Mouse (Mus musculus) kidney, adult 8-10 months (tissue): Measurements from ENCODE around the gene Camk2g.

ENCODE experiments used
- DNase-seq, 2 experiments: peaks; one replicate each; pipeline ENCODE4 v3.0.0; 2022

Gene Camk2g

GRCm38 (mm10) chr14:20793758-20794531, at the start of gene Camk2g:
Gene Camk2g, minus strand, starts transcription at chr14:20794088.
- peak; percentile 75 to 78 for DNase-seq

DNA sequence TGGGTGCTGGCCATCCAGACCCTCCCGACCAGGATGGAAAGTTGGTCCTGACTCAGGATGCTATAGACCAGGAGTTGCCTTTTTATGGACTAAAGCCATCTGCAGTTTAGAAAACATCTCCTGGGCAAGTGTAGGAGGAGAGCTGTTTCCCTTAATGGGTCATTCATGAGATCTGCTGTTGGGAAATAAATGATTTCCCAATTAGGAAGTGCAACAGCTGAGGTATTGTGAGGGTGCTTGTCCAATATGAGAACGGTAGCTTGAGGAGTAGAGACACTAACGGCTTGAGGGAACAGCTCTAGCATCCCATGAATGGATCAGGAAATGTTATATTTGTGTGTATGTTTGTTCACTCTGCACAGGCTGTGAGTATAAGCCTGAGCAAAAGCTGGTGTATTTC, 48.7 kb upstream of the Camk2g start:
- no peak for DNase-seq

DNA sequence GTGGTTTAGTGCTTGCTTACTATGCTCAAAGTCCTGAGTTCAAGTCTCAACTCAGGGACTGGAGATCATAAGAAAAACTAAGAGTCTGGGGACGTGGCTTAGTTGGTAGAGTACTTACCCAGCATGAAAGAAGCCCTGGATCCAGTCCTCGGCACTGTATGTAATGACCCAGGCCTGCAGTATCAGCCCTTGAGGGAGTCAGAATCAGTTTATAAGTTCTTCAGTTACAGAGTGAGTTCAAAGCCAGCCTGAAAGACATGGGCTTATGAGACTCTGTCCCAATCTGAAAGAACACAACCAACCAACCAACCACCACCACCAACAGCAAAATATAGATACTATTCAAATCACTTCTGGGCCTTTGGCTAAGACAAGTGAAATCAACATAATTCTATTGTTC, 47.6 kb upstream of the Camk2g start:
- DNase-seq, result no peak

- no peak for DNase-seq
Measured at GRCm38 (mm10) chr14:20837681-20838080, 43.8 kb upstream of the Camk2g start.

- no peak for DNase-seq
Measured at GRCm38 (mm10) chr14:20836905-20837376, 43.1 kb upstream of the Camk2g start.

DNA sequence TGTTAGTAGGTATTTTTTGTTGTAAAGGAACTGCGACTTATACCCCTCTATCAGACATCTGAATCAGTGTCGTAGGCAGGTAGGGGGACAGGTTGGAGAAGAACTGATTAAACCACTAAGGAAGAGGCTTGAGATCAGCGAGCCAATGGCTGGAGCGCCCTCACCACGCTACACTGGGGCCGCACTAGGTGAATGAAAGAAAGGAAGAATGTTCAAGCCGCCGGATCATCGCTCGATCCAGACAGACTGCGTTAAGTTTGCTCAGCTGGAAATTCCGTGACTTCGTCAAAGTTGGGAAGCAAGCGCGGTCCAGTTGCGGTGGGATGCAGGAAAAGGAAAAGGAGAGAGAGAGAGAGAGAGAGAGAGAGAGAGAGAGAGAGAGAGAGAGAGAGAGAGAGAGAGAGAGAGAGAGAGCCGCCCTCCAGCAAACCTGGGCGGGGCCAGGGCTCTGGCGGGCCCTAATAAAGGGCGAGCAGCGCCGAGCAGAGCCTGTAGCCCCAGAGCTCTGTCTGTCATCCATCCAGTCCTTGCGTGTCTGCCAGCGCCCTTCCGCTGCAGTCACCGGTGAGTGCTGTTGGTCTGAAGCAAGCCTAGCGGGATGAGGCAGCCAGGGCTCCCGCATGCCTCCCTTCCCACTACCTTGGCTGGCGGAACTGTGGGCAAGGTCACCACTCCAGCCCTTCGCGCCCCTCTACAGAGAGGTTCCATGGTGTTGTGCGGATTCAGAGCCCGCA, 42.5 kb upstream of the Camk2g start, which contains the start of gene Plau:
TSS of gene Plau (plus strand) at position 490 of the 734 bp plus-strand sequence.
- DNase-seq, result peak; percentile 85 to 91

- DNase-seq, result no peak
Measured at GRCm38 (mm10) chr14:20834136-20834535, 40.2 kb upstream of the Camk2g start.

DNA sequence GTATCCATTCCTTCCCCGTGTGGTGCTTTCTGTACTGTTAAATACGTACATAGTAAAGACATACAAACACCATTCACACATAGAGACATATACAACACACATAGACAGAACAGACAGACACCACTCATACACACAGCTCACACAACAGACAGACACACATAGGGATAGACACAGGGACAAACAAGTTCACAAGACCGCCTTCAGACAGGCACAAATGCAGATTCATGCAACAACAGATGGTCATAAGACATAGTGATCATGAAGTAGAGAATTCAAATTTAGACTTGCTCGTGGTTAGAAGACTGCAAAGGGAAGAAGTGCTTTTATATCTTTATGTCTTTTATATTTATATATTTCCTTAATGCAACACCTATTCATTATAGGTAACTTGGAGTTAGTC, 39.6 kb upstream of the Camk2g start:
- no peak for DNase-seq

- no peak for DNase-seq
Measured at GRCm38 (mm10) chr14:20831915-20832314, 38.0 kb upstream of the Camk2g start.

- DNase-seq, result no peak
Measured at GRCm38 (mm10) chr14:20831141-20831910, 37.4 kb upstream of the Camk2g start.

- DNase-seq, result no peak
Measured at GRCm38 (mm10) chr14:20829523-20830366, 35.9 kb upstream of the Camk2g start.

GRCm38 (mm10) chr14:20828524-20828923, 34.6 kb upstream of the Camk2g start:
- DNase-seq, result no peak

DNA sequence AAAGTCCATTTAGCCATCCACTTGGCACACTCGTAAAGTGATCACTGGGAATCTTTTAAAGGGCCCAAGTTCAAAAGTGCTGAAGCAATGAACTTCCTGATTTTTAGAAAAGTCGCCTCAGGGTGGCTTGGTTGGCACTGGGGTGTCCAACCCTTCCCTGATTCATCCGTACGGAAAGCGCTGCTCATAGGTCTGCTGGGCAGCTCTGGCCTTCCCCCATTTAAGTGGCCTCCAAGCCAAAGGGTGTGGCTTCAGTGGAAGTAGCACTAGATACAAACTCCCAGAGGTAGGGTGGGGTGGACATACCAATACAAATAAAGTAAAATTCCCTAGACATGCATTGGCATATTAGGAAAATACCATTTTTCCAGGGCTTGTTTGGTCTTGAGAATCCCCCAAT, 33.6 kb upstream of the Camk2g start:
- no peak for DNase-seq

DNA sequence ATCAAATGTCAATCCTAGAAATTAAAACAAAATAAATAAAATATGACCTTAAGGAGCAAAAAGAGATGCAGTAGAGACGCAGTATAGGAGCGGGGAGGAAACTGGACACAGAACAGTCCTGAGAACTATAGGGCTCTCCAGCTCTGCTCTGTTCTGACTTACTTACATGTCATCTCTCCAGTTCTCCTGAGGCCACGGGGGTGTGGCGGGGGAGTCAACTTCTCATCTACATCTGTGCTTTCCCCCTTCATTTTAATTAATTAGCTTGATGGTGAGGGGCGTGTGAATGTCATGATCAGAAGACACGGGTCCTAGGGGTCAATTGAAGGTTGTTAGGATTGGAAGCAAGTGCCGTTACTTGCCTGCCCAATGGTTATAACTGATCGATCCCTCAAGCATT, 33.2 kb upstream of the Camk2g start:
- no peak for DNase-seq

DNA sequence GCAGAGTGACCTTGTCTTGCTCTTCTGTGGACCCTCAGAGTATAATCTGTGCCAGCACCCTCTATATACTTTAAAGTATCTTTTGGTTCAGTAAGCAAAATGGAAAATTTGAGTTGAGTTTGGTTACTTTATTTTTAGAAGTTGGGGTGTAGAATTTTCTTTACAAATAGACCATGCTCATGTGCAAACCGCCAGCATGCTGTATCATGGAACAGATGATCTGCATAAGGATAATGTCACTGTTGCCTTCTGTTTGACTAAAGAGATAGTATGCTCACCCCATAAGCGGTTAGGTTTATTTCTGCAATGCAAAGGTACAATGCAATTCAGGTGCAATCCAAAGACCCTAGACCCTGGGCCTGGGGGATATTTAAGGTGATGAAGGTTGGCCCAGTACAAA, 31.6 kb upstream of the Camk2g start:
- DNase-seq, result no peak

DNA sequence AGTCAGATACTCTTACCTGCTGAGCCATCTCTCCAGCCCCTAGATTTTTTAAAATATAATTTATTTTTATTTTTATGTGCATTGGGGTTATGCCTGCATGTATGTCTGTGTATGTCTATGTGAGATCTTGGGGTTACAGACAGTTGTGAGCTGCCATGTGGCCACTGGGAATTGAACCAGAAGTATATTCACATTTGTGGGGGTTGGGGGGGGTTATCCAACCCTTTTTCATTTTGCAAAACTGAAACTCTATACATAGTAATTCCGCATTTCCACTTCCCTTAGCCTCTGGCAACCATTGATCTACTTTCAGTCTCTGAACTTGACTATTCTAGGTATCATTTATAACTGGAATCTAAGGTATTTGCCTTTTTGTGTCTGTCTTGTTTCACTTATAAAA, 30.6 kb upstream of the Camk2g start:
- no peak for DNase-seq

DNA sequence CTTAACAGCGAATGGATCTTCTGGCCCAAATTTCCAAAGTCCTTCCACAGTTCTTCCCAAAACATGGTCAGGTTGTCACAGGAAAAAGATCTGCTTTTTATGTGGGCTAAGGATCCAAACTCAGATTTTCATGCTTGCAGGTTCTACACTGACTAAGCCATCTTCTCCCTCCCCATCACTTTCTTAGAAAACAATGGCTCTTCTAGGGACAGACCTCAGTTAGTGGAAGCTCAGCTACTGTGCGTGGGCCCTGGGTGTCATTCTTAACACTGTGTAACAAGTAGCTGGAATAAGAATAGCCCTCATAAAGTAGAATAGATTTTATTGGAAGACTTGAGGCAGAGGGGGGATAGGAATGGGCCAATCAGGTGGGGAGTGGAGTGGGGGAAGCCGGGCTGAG, 21.6 kb upstream of the Camk2g start:
- no peak for DNase-seq

DNA sequence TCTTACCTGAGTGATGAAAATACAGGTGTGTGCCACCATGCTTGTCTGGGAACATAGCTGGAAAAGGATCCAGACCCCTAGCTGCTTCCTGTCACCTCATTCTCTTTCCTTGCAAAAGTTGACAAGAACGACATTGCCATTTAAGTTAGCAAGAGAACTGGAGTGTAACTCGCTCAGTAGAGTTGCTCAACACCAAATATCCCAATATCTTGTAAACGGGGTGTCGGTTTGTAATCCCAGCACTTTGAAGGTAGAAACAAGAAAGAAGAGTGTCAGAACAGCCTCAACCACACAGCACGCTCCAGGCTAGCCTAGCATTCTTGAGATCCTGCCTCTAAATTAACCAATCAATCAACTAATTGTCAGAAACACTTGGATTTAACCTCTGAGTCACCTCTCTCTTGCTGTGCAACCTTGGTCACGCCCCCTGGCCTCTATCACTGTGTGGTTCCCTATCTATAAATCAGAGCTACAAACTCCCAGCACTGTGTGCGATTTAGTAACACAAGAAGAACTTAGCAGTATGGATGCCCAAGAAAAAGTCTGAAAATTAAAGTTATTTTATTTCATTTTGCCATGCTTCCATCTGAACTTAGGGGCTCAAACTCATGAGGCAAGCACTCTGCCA, 18.0 kb upstream of the Camk2g start:
- no peak for DNase-seq

DNA sequence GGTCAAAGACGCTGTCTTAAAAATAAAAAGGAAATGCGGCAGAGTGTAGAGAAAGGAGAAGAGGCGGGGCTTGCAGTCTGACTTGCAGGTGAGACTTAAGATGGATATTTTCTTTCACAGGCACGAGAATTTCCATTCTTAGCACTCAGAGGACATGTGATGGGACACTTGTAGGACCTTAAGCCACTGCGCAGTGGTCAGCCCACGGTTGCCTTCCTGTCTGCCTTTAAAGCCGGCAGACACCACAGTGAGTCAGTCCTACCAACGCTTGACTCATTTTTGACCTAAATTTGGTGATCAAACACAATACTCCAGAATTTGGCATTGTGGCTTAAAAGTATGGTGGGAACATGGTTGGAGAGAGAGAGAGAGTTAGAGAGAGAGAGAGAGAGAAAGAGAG, 17.3 kb upstream of the Camk2g start:
- no peak for DNase-seq

DNA sequence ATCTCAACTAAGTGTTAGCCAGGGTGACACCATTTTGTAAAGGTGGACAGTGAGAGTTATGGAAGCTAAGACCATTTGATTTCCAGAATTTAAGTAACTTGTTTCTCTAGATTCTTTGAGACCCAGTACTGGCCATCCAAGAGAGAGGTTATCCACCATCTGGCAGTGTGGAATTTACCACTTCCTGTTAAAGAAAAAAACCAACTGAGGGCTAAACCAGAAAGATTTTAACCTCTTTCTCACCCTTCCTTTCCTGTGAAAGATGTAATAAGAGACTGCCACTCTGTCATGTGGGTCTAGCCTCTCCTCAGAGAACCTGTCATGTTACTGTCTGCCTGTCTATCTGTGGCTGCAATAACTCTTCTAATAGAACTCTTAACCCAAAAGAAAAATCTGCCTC, 15.9 kb upstream of the Camk2g start:
- no peak for DNase-seq

GRCm38 (mm10) chr14:20809349-20809748, 15.5 kb upstream of the Camk2g start:
- no peak for DNase-seq
